Mouse (Mus musculus) neural tube, embryonic 15.5 days (tissue): Measurements from ENCODE around the gene Pus3. TPM values are rescaled to one million over a fixed set of nuclear protein-coding genes. Genes with fewer than 3 reads are reported as not detected.
"Not testable (repeated sequence)": the region's sequence is repeated elsewhere in the genome, so short reads cannot be mapped to it uniquely, and the experiment has no call there.

Experiments used
- ATAC-seq: fragments of 200-750 bp; cut with Nextera tagmentation; 2 replicates; pipeline ENCODE4 v1.8.0; 2017; ENCODE audit warnings: mild to moderate bottlenecking, moderate TSS enrichment, moderate library complexity; ENCODE audit not compliant: low FRiP score
- H3K27ac ChIP-seq: fragments of 300-500 bp; sonication (generic); replicated peaks from 2 replicates; pipeline ENCODE4 v1.5.1; 2015; ENCODE audit warnings: mild to moderate bottlenecking, inconsistent platforms
- H3K27me3 ChIP-seq: fragments of 300-500 bp; sonication (generic); replicated peaks from 2 replicates; pipeline ENCODE4 v1.6.1; 2015; ENCODE audit warnings: inconsistent platforms
- H3K36me3 ChIP-seq: fragments of 300-500 bp; sonication (generic); 2 replicates; pipeline ENCODE4 v1.6.1; 2015; ENCODE audit warnings: inconsistent platforms
- H3K4me1 ChIP-seq: fragments of 300-500 bp; sonication (generic); 2 replicates; pipeline ENCODE4 v1.6.1; 2015; ENCODE audit warnings: inconsistent platforms
- H3K4me2 ChIP-seq: fragments of 300-500 bp; sonication (generic); 2 replicates; pipeline ENCODE4 v1.6.1; 2015; ENCODE audit warnings: inconsistent platforms, mild to moderate bottlenecking, moderate library complexity
- H3K4me3 ChIP-seq: fragments of 300-500 bp; sonication (generic); replicated peaks from 2 replicates; pipeline ENCODE4 v1.5.1; 2015; ENCODE audit warnings: mild to moderate bottlenecking, inconsistent platforms
- H3K9ac ChIP-seq: fragments of 300-500 bp; sonication (generic); replicated peaks from 2 replicates; pipeline ENCODE4 v1.6.1; 2015; ENCODE audit warnings: mild to moderate bottlenecking, inconsistent platforms
- H3K9me3 ChIP-seq: fragments of 300-500 bp; sonication (generic); replicated peaks from 2 replicates; pipeline ENCODE4 v1.6.1; 2016; ENCODE audit warnings: inconsistent platforms
- WGBS: fragments of 180-500 bp; shearing (Covaris S2); methylation state at CpG from one replicate; pipeline ENCODE4 v1.1.7; 2015; ENCODE audit warnings: mixed read lengths; 5-methylcytosine and 5-hydroxymethylcytosine counted together
- polyA plus RNA-seq: library from polyadenylated mRNA; unstranded; fragments of >200 nt; fragmentation: Nextera tagmentation; extraction: Ambion mirVana; gene quantifications from 2 replicates; pipeline ENCODE4 v1.2.1, GENCODE M21; 2015

Gene Pus3
- polyA plus RNA-seq, 1 experiment from 2014 or later, result 15.5 TPM

- no peak overlapping the region for H3K27ac ChIP-seq
- H3K9me3 ChIP-seq, result no peaks in the 10 kb centered on the region
- no peak overlapping the region for H3K4me2 ChIP-seq
- H3K9ac ChIP-seq, result no peak overlapping the region
- no peak for ATAC-seq
- 82% methylated on average over 1 of the region's 1 CpGs for WGBS
- no peaks in the 10 kb centered on the region for H3K36me3 ChIP-seq
- no peak overlapping the region for H3K4me3 ChIP-seq
- H3K27me3 ChIP-seq, result no peaks in the 10 kb centered on the region
- no peaks in the 10 kb centered on the region for H3K4me1 ChIP-seq
Measured at GRCm38 (mm10) chr9:35587674-35588073, 29.3 kb downstream of the Pus3 start.

GRCm38 (mm10) chr9:35592903-35593302 lies 34.5 kb downstream of the Pus3 start:
- no peak overlapping the region for H3K4me2 ChIP-seq
- no peak overlapping the region for H3K4me3 ChIP-seq
- ATAC-seq, result no peak; the same call in 1 of the 2 replicates
- WGBS, result 10% methylated on average over 2 of the region's 2 CpGs
- no peak overlapping the region for H3K27ac ChIP-seq
- H3K9ac ChIP-seq, result no peak overlapping the region
- no peaks in the 10 kb centered on the region for H3K9me3 ChIP-seq
- no peaks in the 10 kb centered on the region for H3K36me3 ChIP-seq
- H3K4me1 ChIP-seq, result no peaks in the 10 kb centered on the region
- no peaks in the 10 kb centered on the region for H3K27me3 ChIP-seq

- H3K36me3 ChIP-seq, result no peaks in the 10 kb centered on the region
- 69% methylated on average over 8 of the region's 8 CpGs for WGBS
- no peak for ATAC-seq
- H3K9me3 ChIP-seq, result no peaks in the 10 kb centered on the region
- H3K27me3 ChIP-seq, result no peaks in the 10 kb centered on the region
- no peak overlapping the region for H3K9ac ChIP-seq
- H3K4me3 ChIP-seq, result no peak overlapping the region
- H3K27ac ChIP-seq, result no peak overlapping the region
- H3K4me1 ChIP-seq, result no peaks in the 10 kb centered on the region
- H3K4me2 ChIP-seq, result no peak overlapping the region
Measured at GRCm38 (mm10) chr9:35607647-35608405, 49.4 kb downstream of the Pus3 start.

- no peak within 1 kb of the TSS for H3K4me3 ChIP-seq
- H3K4me2 ChIP-seq, result no peak within 1 kb of the TSS
- 96% methylated on average over 1 of the region's 1 CpGs for WGBS
- H3K9ac ChIP-seq, result no peak within 1 kb of the TSS
- H3K4me1 ChIP-seq, result no peaks in the 10 kb centered on the region
- H3K27me3 ChIP-seq, result no peaks in the 10 kb centered on the region
- ATAC-seq, result no peak
- H3K9me3 ChIP-seq, result no peaks in the 10 kb centered on the region
- H3K36me3 ChIP-seq, result no peaks in the 10 kb centered on the region
- H3K27ac ChIP-seq, result no peak within 1 kb of the TSS
Measured at GRCm38 (mm10) chr9:35611841-35612240, 53.4 kb downstream of the Pus3 start, which contains the start of gene Pate4. Gene Pate4, minus strand, starts transcription at chr9:35611941.

- 27% methylated on average over 2 of the region's 2 CpGs for WGBS
- Histone ChIP-seq H3K36me3 (no peaks in the 10 kb centered on the region), H3K9me3 (no peaks in the 10 kb centered on the region), H3K4me3 (no peak overlapping the region), H3K4me1 (no peaks in the 10 kb centered on the region), H3K4me2 (no peak overlapping the region), H3K27ac (no peak overlapping the region), H3K9ac (no peak overlapping the region), H3K27me3 (no peaks in the 10 kb centered on the region)
- ATAC-seq, result no peak
Measured at GRCm38 (mm10) chr9:35614005-35614404, 55.6 kb downstream of the Pus3 start.

GRCm38 (mm10) chr9:35616784-35617183 lies 58.4 kb downstream of the Pus3 start:
- not testable (repeated sequence) for H3K27me3 ChIP-seq, H3K4me3 ChIP-seq, H3K9ac ChIP-seq, ATAC-seq, H3K9me3 ChIP-seq, H3K27ac ChIP-seq, H3K36me3 ChIP-seq, H3K4me1 ChIP-seq, H3K4me2 ChIP-seq
- WGBS, result 73% methylated on average over 2 of the region's 2 CpGs

Other genes starting within 250 kb of the Pus3 start
- gene Cdon, start 137.5 kb upstream of the Pus3 start, polyA plus RNA-seq, result 3.3 and 3.6 TPM in 2 replicates
- gene Gm1113, start 40.3 kb upstream of the Pus3 start, polyA plus RNA-seq, result not detected in 2 replicates
- gene Ddx25, start 67 bp upstream of the Pus3 start, polyA plus RNA-seq, result 25.6 and 30.2 TPM in 2 replicates
- gene Pate2, start 11.7 kb downstream of the Pus3 start, polyA plus RNA-seq, result 0.89 and 0.97 TPM in 2 replicates
- 15.0 and 15.7 TPM in 2 replicates for gene Hyls1, start 11.8 kb downstream of the Pus3 start, polyA plus RNA-seq
- not detected in 2 replicates for gene Pate4, start 53.3 kb downstream of the Pus3 start, polyA plus RNA-seq
- gene Pate3, start 89.6 kb downstream of the Pus3 start, polyA plus RNA-seq, result not detected in 2 replicates
- gene Pate1, start 128.8 kb downstream of the Pus3 start, polyA plus RNA-seq, result not detected in 2 replicates
- not detected in 2 replicates for gene Gm17677, start 182.5 kb downstream of the Pus3 start, polyA plus RNA-seq
- not detected in 2 replicates for gene Gm17727, start 219.5 kb downstream of the Pus3 start, polyA plus RNA-seq
- not detected in 2 replicates for gene Gm27235, start 231.5 kb downstream of the Pus3 start, polyA plus RNA-seq
- gene D730048I06Rik, start 231.5 kb downstream of the Pus3 start, polyA plus RNA-seq, result not detected in 2 replicates